Mouse (Mus musculus): Measurements from ENCODE around the gene Rbm20.

DNA sequence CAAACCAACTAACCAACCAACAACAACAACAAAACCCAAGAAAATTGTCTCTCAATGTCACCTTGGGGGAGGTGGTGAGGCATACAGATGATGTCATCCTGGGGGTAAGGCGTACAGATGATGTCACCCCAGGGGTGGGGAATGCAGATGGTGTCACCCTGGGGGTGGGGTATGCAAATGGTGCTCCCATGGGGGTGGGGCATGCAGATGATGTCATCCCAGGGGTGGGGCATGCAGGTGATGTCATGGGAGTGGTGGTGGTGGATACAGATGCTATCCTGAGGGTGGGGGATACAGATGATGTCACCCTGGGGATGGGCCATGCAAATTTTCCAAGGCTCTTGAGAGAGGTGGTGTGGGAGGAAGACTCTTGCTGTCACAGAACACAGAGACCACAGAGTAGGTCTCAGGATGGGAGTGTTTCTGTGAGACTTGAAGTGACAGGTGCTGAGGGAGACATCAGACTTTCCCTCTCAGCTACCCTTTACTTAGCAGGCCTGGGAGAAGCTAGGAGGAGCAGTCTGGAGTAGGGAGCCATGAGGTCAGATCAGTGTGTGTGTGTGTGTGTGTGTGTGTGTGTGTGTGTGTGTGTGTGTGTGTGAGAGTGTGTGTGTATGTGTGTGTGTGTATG, 63.8 kb downstream of the Rbm20 start:
- no peak for TF ChIP-seq CTCF (IDR thresholded peaks at IDR 0.05; ENCODE audit: low read depth, low read length)
- TF ChIP-seq POLR2A (IDR thresholded peaks at IDR 0.05; ENCODE audit: borderline replicate concordance, low read depth, low read length) = no peak

Data from bone marrow macrophage, adult 2 months (primary cell).